Comparison of ENCODE assay signal across 9 mouse cellular contexts in the genomic region with DNA sequence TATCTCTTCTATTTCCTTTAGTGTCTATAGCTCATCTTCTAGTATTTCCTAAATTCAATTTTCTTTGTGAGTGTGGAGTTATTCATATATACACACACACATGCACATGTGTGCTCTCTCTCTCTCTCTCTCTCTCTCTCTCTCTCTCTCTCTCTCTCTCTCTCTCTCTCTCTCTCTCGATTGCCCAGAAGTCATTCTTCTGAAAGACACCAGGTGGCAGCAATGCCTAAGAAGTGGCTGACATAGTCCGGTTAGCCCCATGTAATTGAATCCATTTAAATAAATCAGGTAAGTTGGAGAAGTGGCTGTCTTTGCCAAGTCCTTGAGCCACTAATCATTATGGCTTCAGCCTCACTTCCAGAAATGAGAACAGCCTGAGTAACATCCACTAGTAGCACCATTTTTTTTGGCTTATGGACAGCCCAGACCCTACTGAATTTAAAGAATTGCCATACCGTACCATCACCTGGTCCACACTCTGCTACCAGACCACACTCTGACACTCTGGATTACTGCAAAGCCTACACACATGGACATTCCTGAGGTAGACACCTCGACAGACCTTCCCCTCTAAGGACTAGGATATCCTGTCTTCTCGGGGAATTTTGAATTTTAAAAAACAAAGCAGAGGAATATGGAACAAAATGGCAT. TPM values are rescaled to one million over a fixed set of nuclear protein-coding genes. Genes with fewer than 3 reads are reported as not detected.
DNase-seq lines count a peak whose midpoint lies in the region; ATAC-seq and TF ChIP-seq lines count a peak whose summit lies in the region.
"Had no signal": no experiment of that assay in that cellular context is flagged by ENCODE, and none has a peak within 500 bp of the region (broad histone marks: within the 10 kb centered on the region; RNA-seq: fewer than 3 reads in every experiment).

No protein-coding gene starts in this region.

- peak; percentile 29 to 55 for DNase-seq in heart, adult 18-20 months
- DNase-seq in Muller cell, postnatal 12 days (ENCODE audit: inconsistent ontology term), result peak; percentile 44
- DNase-seq in cerebellum, postnatal 14 days, result peak; percentile 76 to 79
- DNase-seq in heart, postnatal 10 days, result peak; percentile 60 to 77
- peak; percentile 17 to 38 for DNase-seq in kidney, postnatal 25 days
- peak; percentile 19 for DNase-seq in lung, postnatal 14 days
- peak; percentile 51 for DNase-seq in stomach, postnatal 0 days (ENCODE audit: low spot score)

- no peak overlapping the region for H3K27ac ChIP-seq in heart, embryonic 11.5 days (ENCODE audit: low read depth, low read length)
- no peak overlapping the region for H3K27ac ChIP-seq in stomach, postnatal 0 days (replicated peaks)

- peak; percentile 85 for TF ChIP-seq CTCF in stomach, postnatal 0 days (IDR thresholded peaks at IDR 0.05; ENCODE audit: low read depth)

- H3K9me3 ChIP-seq in heart, embryonic 11.5 days (replicated peaks; ENCODE audit: control insufficient read depth, low read length), result no peaks in the 10 kb centered on the region
- H3K9me3 ChIP-seq in stomach, postnatal 0 days (ENCODE audit: control insufficient read depth, low read length), result no peaks in the 10 kb centered on the region

- no peaks in the 10 kb centered on the region for H3K4me1 ChIP-seq in heart, embryonic 11.5 days (ENCODE audit: control insufficient read depth, insufficient read depth, low read length)
- no peaks in the 10 kb centered on the region for H3K4me1 ChIP-seq in stomach, postnatal 0 days (replicated peaks; ENCODE audit: control insufficient read depth, insufficient read depth)

- H3K27me3 ChIP-seq in heart, embryonic 11.5 days (ENCODE audit: control insufficient read depth, insufficient read depth, low read length), result no peaks in the 10 kb centered on the region
- no peaks in the 10 kb centered on the region for H3K27me3 ChIP-seq in stomach, postnatal 0 days (ENCODE audit: control insufficient read depth, insufficient read depth, low read length)

- WGBS in heart, embryonic 11.5 days (ENCODE audit: insufficient replicate concordance), result 39% methylated on average over 5 of the region's 5 CpGs
- WGBS in stomach, postnatal 0 days, result 35% methylated on average over 5 of the region's 5 CpGs

- no peak overlapping the region for H3K4me2 ChIP-seq in heart, embryonic 11.5 days
- no peak overlapping the region for H3K4me2 ChIP-seq in stomach, postnatal 0 days (replicated peaks; ENCODE audit: low read depth)

- no peak overlapping the region for H3K9ac ChIP-seq in heart, embryonic 11.5 days (ENCODE audit: low read depth, low read length)
- H3K9ac ChIP-seq in stomach, postnatal 0 days (ENCODE audit: low read length), result no peak overlapping the region

- intact Hi-C loops in heart, postnatal 10 days (cut with DNase I), result loop anchor here (1.0 to 10.0 kb wide), 4 partner anchors 382 to 618 kb away; no protein-coding TSS in a partner anchor

- no peak overlapping the region for H3K4me3 ChIP-seq in heart, embryonic 11.5 days (ENCODE audit: low read depth, low read length)
- no peak overlapping the region for H3K4me3 ChIP-seq in stomach, postnatal 0 days (ENCODE audit: low read depth, low read length)

- no peak for TF ChIP-seq EP300 in stomach, postnatal 0 days (optimal IDR thresholded peaks at IDR 0.05)

- no peak for ATAC-seq in heart, embryonic 11.5 days (replicated peaks; ENCODE audit: insufficient number of reproducible peaks, low FRiP score, low TSS enrichment)
- peak; percentile 54 for ATAC-seq in stomach, postnatal 0 days (ENCODE audit: low FRiP score, low TSS enrichment)

- H3K36me3 ChIP-seq in heart, embryonic 11.5 days (ENCODE audit: control insufficient read depth, insufficient read depth, low read length), result no peaks in the 10 kb centered on the region
- no peaks in the 10 kb centered on the region for H3K36me3 ChIP-seq in stomach, postnatal 0 days (ENCODE audit: control insufficient read depth, insufficient read depth, low read length)

RNA-seq across cellular contexts. Expression of gene Ppp1r17, which starts 49.5 kb away (rescaled TPM):
- total RNA-seq in heart, adult 18-20 months (2021), result not detected
- 15.6 and 18.9 TPM in 2 replicates for polyA plus RNA-seq in heart, embryonic 11.5 days (2014; fragmentation: Nextera tagmentation; extraction: Ambion mirVana)
- total RNA-seq in heart, postnatal 10 days (2021), result not detected
- 0.12 and 0.19 TPM in 2 replicates for polyA plus RNA-seq in stomach, postnatal 0 days (2015; fragmentation: Nextera tagmentation; extraction: Ambion mirVana)
- polyA plus RNA-seq: gonadal fat pad, adult 2 months had no signal

Comparison
In these comparisons a context has a peak if more than half of its experiments do, and no peak if none do; other contexts are left out.
1. DNase-seq: peak in every context shown above with its lines; median percentile 78 in cerebellum, postnatal 14 days; 68 in heart, postnatal 10 days; 51 in stomach, postnatal 0 days; 44 in Muller cell, postnatal 12 days; 42 in heart, adult 18-20 months; 28 in kidney, postnatal 25 days; 19 in lung, postnatal 14 days.